Mouse (Mus musculus) limb, embryonic 15.5 days (tissue): Measurements from ENCODE around the gene Hoxb6. TPM values are rescaled to one million over a fixed set of nuclear protein-coding genes. Genes with fewer than 3 reads are reported as not detected.

Source experiments
- ATAC-seq: fragments of 200-750 bp; cut with Nextera tagmentation; 2 replicates; pipeline ENCODE4 v1.8.0; 2017; ENCODE audit warnings: low read depth, moderate TSS enrichment; ENCODE audit not compliant: insufficient number of reproducible peaks, low FRiP score, low TSS enrichment
- H3K27ac ChIP-seq: fragments of 300-500 bp; sonication (generic); 2 replicates; pipeline ENCODE4 v1.5.1; 2015; ENCODE audit warnings: moderate library complexity, mild to moderate bottlenecking, inconsistent platforms
- H3K27me3 ChIP-seq: fragments of 300-500 bp; sonication (generic); 2 replicates; pipeline ENCODE4 v1.6.1; 2015; ENCODE audit warnings: inconsistent platforms
- H3K36me3 ChIP-seq: fragments of 300-500 bp; sonication (generic); 2 replicates; pipeline ENCODE4 v1.6.1; 2015; ENCODE audit warnings: inconsistent platforms
- H3K4me1 ChIP-seq: fragments of 300-500 bp; sonication (generic); 2 replicates; pipeline ENCODE4 v1.6.1; 2015; ENCODE audit warnings: inconsistent platforms
- H3K4me2 ChIP-seq: fragments of 300-500 bp; sonication (generic); 2 replicates; pipeline ENCODE4 v1.6.1; 2015; ENCODE audit warnings: mild to moderate bottlenecking, inconsistent platforms
- H3K4me3 ChIP-seq: fragments of 300-500 bp; sonication (generic); 2 replicates; pipeline ENCODE4 v1.5.1; 2015; ENCODE audit warnings: mild to moderate bottlenecking, inconsistent platforms
- H3K9ac ChIP-seq: fragments of 300-500 bp; sonication (generic); 2 replicates; pipeline ENCODE4 v1.6.1; 2015; ENCODE audit warnings: inconsistent platforms
- H3K9me3 ChIP-seq: fragments of 300-500 bp; sonication (generic); 2 replicates; pipeline ENCODE4 v1.6.1; 2016; ENCODE audit warnings: inconsistent platforms
- WGBS: fragments of 180-500 bp; shearing (Covaris S2); methylation state at CpG from one replicate; pipeline ENCODE4 v1.1.7; 2015; 5-methylcytosine and 5-hydroxymethylcytosine counted together
- polyA plus RNA-seq: library from polyadenylated mRNA; unstranded; fragments of >200 nt; fragmentation: Nextera tagmentation; extraction: Ambion mirVana; gene quantifications from 2 replicates; pipeline ENCODE4 v1.2.1, GENCODE M21; 2015

The Hoxb6 gene
- polyA plus RNA-seq, 1 experiment from 2014 or later = 0.55 TPM

DNA sequence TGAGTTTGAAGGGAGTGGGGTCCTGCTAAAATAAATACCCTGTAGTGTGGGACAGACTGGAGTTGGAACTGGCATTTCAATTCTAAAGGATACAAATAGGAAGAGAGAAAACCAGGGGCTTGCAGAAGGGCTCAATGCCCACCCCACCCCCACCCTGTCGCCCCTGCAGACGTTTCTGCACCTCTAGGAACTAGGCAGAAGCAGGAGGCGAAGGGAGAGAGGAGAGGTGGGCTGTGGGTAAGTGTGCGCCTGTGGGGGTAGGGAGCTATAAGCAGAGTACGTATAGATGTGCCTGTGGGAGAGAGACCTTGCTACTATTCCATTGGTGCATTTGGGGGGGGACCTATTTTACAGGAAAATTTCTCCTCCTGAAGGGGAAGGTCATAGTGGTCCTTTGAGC, 35.5 kb downstream of the Hoxb6 start:
- Histone ChIP-seq H3K27ac (no peak overlapping the region), H3K9ac (no peak overlapping the region), H3K27me3 (peaks cover 97% of the 10 kb centered on the region), H3K9me3 (no peaks in the 10 kb centered on the region), H3K36me3 (no peaks in the 10 kb centered on the region), H3K4me1 (peaks cover 8% of the 10 kb centered on the region), H3K4me2 (no peak overlapping the region), H3K4me3 (no peak overlapping the region)
- 29% methylated on average over 5 of the region's 5 CpGs for WGBS
- ATAC-seq = no peak

DNA sequence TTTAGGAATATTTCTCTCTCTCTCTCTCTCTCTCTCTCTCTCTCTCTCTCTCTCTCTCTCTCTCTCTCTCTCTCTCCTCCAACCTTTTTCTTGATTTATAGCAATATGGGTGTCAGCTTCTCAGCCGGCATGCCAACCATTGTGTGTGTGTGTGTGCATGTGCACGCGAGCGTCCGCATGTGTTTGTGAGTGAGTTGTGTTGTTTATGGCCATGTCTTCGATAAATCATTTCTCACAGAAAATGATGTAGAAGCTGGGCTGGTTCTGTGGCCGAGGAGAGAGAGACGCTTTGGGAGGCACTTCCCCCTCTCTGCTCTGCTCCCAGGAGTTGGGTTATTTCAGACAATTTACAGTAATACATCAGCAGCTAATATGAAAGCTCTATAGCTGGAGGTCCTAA, 36.3 kb downstream of the Hoxb6 start:
- H3K27ac ChIP-seq = no peak overlapping the region
- no peak overlapping the region for H3K9ac ChIP-seq
- no peak for ATAC-seq
- 16% methylated on average over 8 of the region's 8 CpGs for WGBS
- H3K36me3 ChIP-seq = no peaks in the 10 kb centered on the region
- peaks cover 11% of the 10 kb centered on the region for H3K4me1 ChIP-seq
- no peak overlapping the region for H3K4me3 ChIP-seq
- no peak overlapping the region for H3K4me2 ChIP-seq
- peaks cover 97% of the 10 kb centered on the region for H3K27me3 ChIP-seq
- H3K9me3 ChIP-seq = no peaks in the 10 kb centered on the region

GRCm38 (mm10) chr11:96332105-96332504, 39.8 kb downstream of the Hoxb6 start:
- WGBS = 6% methylated on average over 8 of the region's 8 CpGs
- Histone ChIP-seq H3K27ac (no peak overlapping the region), H3K36me3 (no peaks in the 10 kb centered on the region), H3K4me2 (no peak overlapping the region), H3K27me3 (peaks cover 99% of the 10 kb centered on the region), H3K9ac (no peak overlapping the region), H3K4me1 (peaks cover 7% of the 10 kb centered on the region), H3K4me3 (0 out of 2 replicates have a peak overlapping the region, but pooled peaks have one; percentile 29), H3K9me3 (no peaks in the 10 kb centered on the region)
- ATAC-seq = no peak

- no peaks in the 10 kb centered on the region for H3K9me3 ChIP-seq
- peaks cover 7% of the 10 kb centered on the region for H3K4me1 ChIP-seq
- no peaks in the 10 kb centered on the region for H3K36me3 ChIP-seq
- H3K4me2 ChIP-seq = peak overlapping the region; percentile 35
- H3K4me3 ChIP-seq = peak overlapping the region; percentile 29
- H3K9ac ChIP-seq = no peak overlapping the region
- peaks cover 99% of the 10 kb centered on the region for H3K27me3 ChIP-seq
- ATAC-seq = no peak
- WGBS = 9% methylated on average over 31 of the region's 35 CpGs
- no peak overlapping the region for H3K27ac ChIP-seq
Measured at GRCm38 (mm10) chr11:96332618-96333032, 40.3 kb downstream of the Hoxb6 start.

GRCm38 (mm10) chr11:96333241-96334001, 41.1 kb downstream of the Hoxb6 start:
- 10% methylated on average over 17 of the region's 17 CpGs for WGBS
- Histone ChIP-seq H3K4me1 (peaks cover 7% of the 10 kb centered on the region), H3K4me2 (peak overlapping the region; percentile 35; the same call in 1 of the 2 replicates), H3K9ac (no peak overlapping the region), H3K4me3 (peak overlapping the region; percentile 29; the same call in 1 of the 2 replicates), H3K9me3 (no peaks in the 10 kb centered on the region), H3K27me3 (peaks cover 99% of the 10 kb centered on the region), H3K36me3 (no peaks in the 10 kb centered on the region), H3K27ac (no peak overlapping the region)
- ATAC-seq = no peak

DNA sequence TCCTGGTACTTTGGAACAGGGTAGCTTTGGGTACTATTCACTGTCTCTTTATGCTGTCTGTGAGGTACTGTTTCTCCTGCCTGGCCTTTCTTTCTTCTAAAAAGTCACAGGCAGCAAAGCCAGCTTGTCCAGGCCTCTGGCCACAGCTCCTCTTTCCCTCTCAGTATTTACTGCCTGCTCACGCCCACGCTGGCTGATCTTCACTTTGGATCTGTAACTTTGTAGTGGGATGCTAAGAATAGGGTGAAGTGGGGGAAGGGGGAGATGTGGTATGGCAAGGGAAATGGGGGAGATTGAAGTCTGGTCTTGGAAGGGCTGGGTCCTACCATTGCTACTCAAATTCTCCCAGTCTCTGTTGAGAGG, 41.7 kb downstream of the Hoxb6 start:
- no peak overlapping the region for H3K4me3 ChIP-seq
- H3K9me3 ChIP-seq = no peaks in the 10 kb centered on the region
- H3K27me3 ChIP-seq = peaks cover 99% of the 10 kb centered on the region
- H3K27ac ChIP-seq = no peak overlapping the region
- no peak for ATAC-seq
- H3K9ac ChIP-seq = no peak overlapping the region
- H3K4me2 ChIP-seq = no peak overlapping the region
- no peaks in the 10 kb centered on the region for H3K36me3 ChIP-seq
- H3K4me1 ChIP-seq = peaks cover 7% of the 10 kb centered on the region
- 24% methylated on average over 2 of the region's 2 CpGs for WGBS

- Histone ChIP-seq H3K27ac (no peak overlapping the region), H3K9ac (no peak overlapping the region), H3K4me2 (no peak overlapping the region), H3K36me3 (no peaks in the 10 kb centered on the region), H3K4me3 (no peak overlapping the region), H3K4me1 (peaks cover 7% of the 10 kb centered on the region), H3K9me3 (no peaks in the 10 kb centered on the region), H3K27me3 (peaks cover 99% of the 10 kb centered on the region)
- 65% methylated on average over 3 of the region's 3 CpGs for WGBS
- no peak for ATAC-seq
Measured at GRCm38 (mm10) chr11:96334998-96335397, 42.7 kb downstream of the Hoxb6 start.

GRCm38 (mm10) chr11:96336597-96336996, 44.3 kb downstream of the Hoxb6 start:
- Histone ChIP-seq H3K4me3 (no peak overlapping the region), H3K27me3 (peaks cover 98% of the 10 kb centered on the region), H3K4me1 (peaks cover 15% of the 10 kb centered on the region), H3K9me3 (no peaks in the 10 kb centered on the region), H3K27ac (no peak overlapping the region), H3K9ac (no peak overlapping the region), H3K4me2 (no peak overlapping the region), H3K36me3 (no peaks in the 10 kb centered on the region)
- 25% methylated on average over 2 of the region's 2 CpGs for WGBS
- ATAC-seq = no peak

DNA sequence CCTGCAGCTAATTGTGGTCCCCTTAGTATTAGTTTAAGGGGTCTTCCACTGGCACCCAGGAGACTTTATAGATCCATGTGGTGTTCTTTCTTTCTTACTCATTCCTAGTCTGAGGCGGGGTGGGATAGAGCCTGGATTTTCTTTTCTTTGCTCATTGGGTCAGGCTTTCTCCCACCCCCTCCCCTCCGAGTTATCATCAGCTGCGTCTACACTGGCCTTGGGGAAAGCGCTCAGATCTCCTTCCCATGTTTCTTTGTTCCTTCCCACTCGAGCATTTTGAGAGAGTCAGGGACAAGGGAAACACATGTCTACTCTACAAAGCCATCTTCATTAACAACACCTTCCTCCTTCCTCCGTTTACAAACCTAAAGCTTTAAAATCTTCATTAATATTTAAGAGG, 44.8 kb downstream of the Hoxb6 start:
- H3K4me1 ChIP-seq = peaks cover 19% of the 10 kb centered on the region

GRCm38 (mm10) chr11:96338957-96339855, 46.9 kb downstream of the Hoxb6 start:
- 22% methylated on average over 7 of the region's 7 CpGs for WGBS
- no peak for ATAC-seq
- no peaks in the 10 kb centered on the region for H3K36me3 ChIP-seq
- no peaks in the 10 kb centered on the region for H3K9me3 ChIP-seq
- H3K9ac ChIP-seq = no peak overlapping the region
- H3K4me3 ChIP-seq = no peak overlapping the region
- no peak overlapping the region for H3K4me2 ChIP-seq
- H3K27ac ChIP-seq = no peak overlapping the region
- H3K27me3 ChIP-seq = peaks cover 97% of the 10 kb centered on the region
- H3K4me1 ChIP-seq = peaks cover 16% of the 10 kb centered on the region

More for the DNA sequence above, 44.8 kb downstream of the Hoxb6 start:
- no peak for ATAC-seq
- 29% methylated on average over 6 of the region's 6 CpGs for WGBS
- H3K27me3 ChIP-seq = peaks cover 98% of the 10 kb centered on the region
- H3K9me3 ChIP-seq = no peaks in the 10 kb centered on the region
- no peaks in the 10 kb centered on the region for H3K36me3 ChIP-seq
- no peak overlapping the region for H3K27ac ChIP-seq
- no peak overlapping the region for H3K4me3 ChIP-seq
- H3K9ac ChIP-seq = no peak overlapping the region
- no peak overlapping the region for H3K4me2 ChIP-seq

DNA sequence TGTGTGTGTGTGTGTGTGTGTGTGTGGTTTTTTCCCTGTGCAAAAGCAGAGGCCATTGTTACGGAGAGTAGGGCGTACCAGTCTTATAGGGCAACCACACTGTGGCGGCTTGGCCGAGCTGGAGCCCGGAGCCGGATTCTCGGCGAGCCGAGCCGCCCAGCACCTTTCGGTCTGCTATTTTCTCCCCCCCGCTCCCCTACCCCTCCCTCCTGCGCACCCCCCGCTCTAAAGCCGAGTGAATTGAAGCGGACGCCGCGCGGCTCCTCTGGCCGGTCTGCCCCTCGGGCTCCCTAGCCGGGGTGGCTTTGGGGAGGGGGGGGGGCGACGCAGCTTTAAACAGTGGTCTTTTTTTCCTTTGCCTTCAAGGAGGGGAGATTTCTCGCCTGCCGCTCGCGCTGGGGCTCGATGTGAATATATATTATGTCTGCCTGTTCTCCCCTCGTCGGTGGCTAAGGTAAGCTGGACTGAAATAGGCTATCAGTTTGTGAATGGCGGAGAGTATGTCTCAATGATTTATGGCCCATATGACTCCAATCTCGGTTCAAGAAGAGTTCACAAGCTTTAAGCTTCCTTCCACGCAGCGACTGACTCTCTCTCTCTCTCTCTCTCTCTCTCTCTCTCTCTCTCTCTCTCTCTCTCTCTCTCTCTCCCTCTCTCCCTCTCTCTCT, 48.6 kb downstream of the Hoxb6 start:
- H3K4me2 ChIP-seq = peak overlapping the region; percentile 40
- H3K4me3 ChIP-seq = peak overlapping the region; percentile 27
- H3K9ac ChIP-seq = no peak overlapping the region
- H3K36me3 ChIP-seq = no peaks in the 10 kb centered on the region
- peaks cover 25% of the 10 kb centered on the region for H3K4me1 ChIP-seq
- ATAC-seq = no peak
- 1% methylated on average over 30 of the region's 36 CpGs for WGBS
- H3K27ac ChIP-seq = no peak overlapping the region
- peaks cover 97% of the 10 kb centered on the region for H3K27me3 ChIP-seq
- no peaks in the 10 kb centered on the region for H3K9me3 ChIP-seq
